ENCODE assay signal across 14 mouse cellular contexts in the genomic region with DNA sequence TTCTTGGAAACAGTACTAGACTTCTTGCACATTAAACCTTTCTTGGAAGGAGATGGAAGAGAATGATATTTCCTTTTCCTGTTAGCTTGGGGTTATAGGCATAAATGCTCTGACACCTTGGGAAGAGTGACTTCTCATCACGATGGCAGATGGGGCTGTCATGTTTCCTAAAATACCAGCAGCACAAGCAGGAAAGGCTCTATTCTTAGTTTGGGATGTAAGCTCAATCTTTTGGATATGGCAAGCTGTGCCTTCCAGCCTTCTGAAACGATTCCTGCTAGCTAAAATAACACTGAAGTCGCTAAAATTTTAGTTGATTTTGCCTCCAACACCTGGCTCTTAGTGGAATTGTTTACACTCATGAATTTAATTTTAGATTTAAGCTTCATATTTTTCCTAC.
DNase-seq lines count a peak whose midpoint lies in the region; ATAC-seq lines count a peak whose summit lies in the region.
"Had no signal": no experiment of that assay in that cellular context is flagged by ENCODE, and none has a peak within 500 bp of the region (broad histone marks: within the 10 kb centered on the region; RNA-seq: fewer than 3 reads in every experiment).

No protein-coding gene starts in this region.

- H3K9me3 ChIP-seq in hindbrain, embryonic 11.5 days (ENCODE audit: control insufficient read depth, low read length): no peaks in the 10 kb centered on the region
- H3K9me3 ChIP-seq: kidney, embryonic 15.5 days; liver, embryonic 12.5 days had no signal

- DNase-seq in layer of hippocampus, adult 11-12 months (ENCODE audit: low spot score): peak; percentile 20
- DNase-seq in layer of hippocampus, postnatal 10 days (ENCODE audit: low spot score in 2 of 2): no peak
- DNase-seq in frontal cortex, postnatal 10 days (ENCODE audit: low spot score in 2 of 2): peak; percentile 7 to 17
- peak; percentile 73 for DNase-seq in layer of hippocampus, adult 9-11 months
- peak; percentile 7 for DNase-seq in right cerebral cortex, postnatal 25 days
- DNase-seq in thymus, postnatal 10 days (ENCODE audit: low spot score in 2 of 2): no peak
- no peak for DNase-seq in hindbrain, embryonic 11.5 days (ENCODE audit: low spot score)
- DNase-seq: cerebellum, adult 9-10 months; gastrocnemius, postnatal 10 days; thymus, postnatal 25 days had no signal

- 70% methylated on average over 3 of the region's 3 CpGs for WGBS in hindbrain, embryonic 11.5 days

- no peak overlapping the region for H3K4me3 ChIP-seq in hindbrain, embryonic 11.5 days (ENCODE audit: low read depth, low read length)
- H3K4me3 ChIP-seq: erythroblast, embryonic 14.5 days; kidney, embryonic 15.5 days; liver, embryonic 12.5 days had no signal

- H3K4me1 ChIP-seq in hindbrain, embryonic 11.5 days (replicated peaks; ENCODE audit: control insufficient read depth, insufficient read depth, low read length): no peaks in the 10 kb centered on the region
- H3K4me1 ChIP-seq: kidney, embryonic 15.5 days; liver, embryonic 12.5 days had no signal

- no peak for ATAC-seq in hindbrain, embryonic 11.5 days (ENCODE audit: low FRiP score)
- ATAC-seq: liver, embryonic 12.5 days had no signal

- no peaks in the 10 kb centered on the region for H3K36me3 ChIP-seq in hindbrain, embryonic 11.5 days (ENCODE audit: control insufficient read depth, insufficient read depth, low read length)
- H3K36me3 ChIP-seq: kidney, embryonic 15.5 days; liver, embryonic 12.5 days had no signal

- H3K27me3 ChIP-seq in hindbrain, embryonic 11.5 days (ENCODE audit: control insufficient read depth, insufficient read depth, low read length): no peaks in the 10 kb centered on the region
- H3K27me3 ChIP-seq: CH12.LX; kidney, embryonic 15.5 days; liver, embryonic 12.5 days had no signal

- no peak overlapping the region for H3K9ac ChIP-seq in hindbrain, embryonic 11.5 days (ENCODE audit: low read depth, low read length)
- H3K9ac ChIP-seq: kidney, embryonic 15.5 days; liver, embryonic 12.5 days had no signal

- no peak overlapping the region for H3K27ac ChIP-seq in hindbrain, embryonic 11.5 days (ENCODE audit: low read depth, low read length)
- H3K27ac ChIP-seq: kidney, embryonic 15.5 days; liver, embryonic 12.5 days had no signal

- H3K4me2 ChIP-seq in hindbrain, embryonic 11.5 days (replicated peaks; ENCODE audit: low read depth, low read length): no peak overlapping the region
- H3K4me2 ChIP-seq: kidney, embryonic 15.5 days; liver, embryonic 12.5 days had no signal

Comparison
In these comparisons a context has a peak if more than half of its experiments do, and no peak if none do; other contexts are left out.
1. DNase-seq: peak in layer of hippocampus, adult 11-12 months (single experiment), frontal cortex, postnatal 10 days (2 of 2), layer of hippocampus, adult 9-11 months (single experiment) and right cerebral cortex, postnatal 25 days (single experiment); none in layer of hippocampus, postnatal 10 days (0 of 2), thymus, postnatal 10 days (0 of 2) and hindbrain, embryonic 11.5 days (single experiment).